Mouse (Mus musculus): ENCODE results near the gene Gm28043. TPM values are rescaled to one million over a fixed set of nuclear protein-coding genes. Genes with fewer than 3 reads are reported as not detected.
"Not testable (repeated sequence)": the region's sequence is repeated elsewhere in the genome, so short reads cannot be mapped to it uniquely, and the experiment has no call there.

Gm28043 gene
- polyA plus RNA-seq, 1 experiment from 2014 or later, result 3.4 TPM

DNA sequence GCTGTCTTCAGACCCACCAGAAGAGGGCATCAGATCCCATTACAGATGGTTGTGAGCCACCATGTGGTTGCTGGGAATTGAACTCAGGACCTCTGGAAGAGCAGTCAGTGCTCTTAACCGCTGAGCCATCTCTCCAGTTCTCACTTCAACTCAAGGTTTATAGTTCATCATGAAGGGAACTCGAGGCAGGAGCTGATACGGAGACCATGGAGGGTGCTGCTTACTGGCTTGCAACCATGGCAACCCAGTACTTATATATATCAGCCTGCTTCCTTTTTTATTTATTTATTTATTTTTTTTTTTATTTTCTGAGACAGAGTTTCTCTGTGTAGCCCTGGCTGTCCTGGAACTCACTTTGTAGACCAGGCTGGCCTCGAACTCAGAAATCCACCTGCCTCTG is 99.1 kb downstream of the Gm28043 start:
- not testable (repeated sequence) for H3K9ac ChIP-seq (ENCODE audit: low read length); ATAC-seq (replicated peaks; ENCODE audit: low FRiP score, low TSS enrichment, low read depth); H3K4me2 ChIP-seq (ENCODE audit: low read length); H3K4me3 ChIP-seq (ENCODE audit: low read depth, low read length); H3K36me3 ChIP-seq (ENCODE audit: control insufficient read depth, insufficient read depth, low read length); H3K27me3 ChIP-seq (replicated peaks; ENCODE audit: control insufficient read depth, insufficient read depth, low read length); DNase-seq (ENCODE audit: low spot score); H3K27ac ChIP-seq (ENCODE audit: low read depth); H3K9me3 ChIP-seq (ENCODE audit: control insufficient read depth, low read length)
- peaks cover 26% of the 10 kb centered on the region for H3K4me1 ChIP-seq (replicated peaks; ENCODE audit: control insufficient read depth, insufficient read depth, low read length)
- WGBS, result 96% methylated on average over 4 of the region's 4 CpGs

DNA sequence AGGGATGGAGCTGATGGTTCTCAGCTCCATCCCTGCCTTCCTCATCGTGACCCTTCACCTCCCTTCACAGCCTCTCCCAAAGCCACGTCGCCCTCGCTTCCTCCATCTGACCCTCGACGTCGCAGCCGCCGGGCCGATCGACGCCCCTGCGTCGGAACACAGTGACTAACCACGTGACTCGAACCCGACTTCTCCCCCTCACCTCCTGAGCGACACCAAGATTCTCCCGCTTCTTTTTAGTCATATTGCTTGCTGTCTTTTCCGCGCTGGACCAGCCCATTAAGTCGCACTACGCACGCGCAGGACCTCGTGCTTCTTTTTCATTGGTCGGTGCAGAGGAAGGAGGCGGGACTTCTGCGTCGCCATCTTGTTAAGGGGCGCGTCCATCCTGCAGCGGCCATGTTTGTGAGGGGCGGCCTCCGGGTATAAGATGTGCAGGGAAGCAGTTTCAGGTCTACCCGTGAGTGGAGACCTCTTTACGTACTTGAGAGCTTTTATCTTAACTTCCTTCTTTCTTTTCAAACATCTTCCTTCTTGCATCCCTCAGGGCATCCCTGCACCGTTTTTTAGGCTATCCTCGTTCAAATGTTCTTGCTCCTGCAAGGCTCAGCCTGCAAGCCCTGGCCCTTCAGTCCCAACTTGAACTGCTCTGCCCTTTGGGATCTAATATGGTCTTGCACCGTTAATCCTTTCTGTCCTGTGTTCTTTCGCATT is 102.2 kb downstream of the Gm28043 start, which contains the start of gene Ccdc167:
Ccdc167 (minus strand) TSS at position 313 of the 714 bp plus-strand sequence.
- H3K27ac ChIP-seq (ENCODE audit: low read depth), result 0 out of 2 replicates have a peak within 1 kb of the TSS, but pooled peaks have one; percentile 43
- no peaks in the 10 kb centered on the region for H3K27me3 ChIP-seq (replicated peaks; ENCODE audit: control insufficient read depth, insufficient read depth, low read length)
- peak; percentile 99 for DNase-seq (ENCODE audit: low spot score)

DNA sequence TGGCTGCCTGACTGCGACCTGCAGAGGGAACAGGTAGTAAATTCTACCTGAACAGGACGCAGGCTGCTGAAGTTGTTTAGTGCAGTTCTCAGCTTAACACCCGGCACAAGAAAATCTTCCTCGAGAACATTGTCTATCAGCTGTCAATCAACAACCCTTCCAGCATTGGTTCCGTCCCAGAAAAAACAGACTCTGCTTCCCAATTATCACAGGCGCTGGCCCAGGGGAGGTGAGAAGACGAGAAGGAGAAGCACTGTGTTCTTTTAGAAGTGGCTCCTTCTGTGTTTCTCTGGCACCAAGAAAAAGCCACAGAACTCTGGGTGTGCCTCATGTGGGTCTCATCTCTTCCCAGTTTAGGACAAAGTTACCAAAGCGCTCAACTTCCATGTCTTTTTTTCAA is 104.0 kb downstream of the Gm28043 start:
- Histone ChIP-seq H3K4me2 (ENCODE audit: low read length) (no peak overlapping the region), H3K27ac (ENCODE audit: low read depth) (no peak overlapping the region), H3K9ac (ENCODE audit: low read length) (no peak overlapping the region), H3K4me3 (ENCODE audit: low read depth, low read length) (no peak overlapping the region), H3K4me1 (replicated peaks; ENCODE audit: control insufficient read depth, insufficient read depth, low read length) (peaks cover 8% of the 10 kb centered on the region; the same call in 1 of the 2 replicates), H3K9me3 (ENCODE audit: control insufficient read depth, low read length) (no peaks in the 10 kb centered on the region), H3K36me3 (ENCODE audit: control insufficient read depth, insufficient read depth, low read length) (no peaks in the 10 kb centered on the region), H3K27me3 (replicated peaks; ENCODE audit: control insufficient read depth, insufficient read depth, low read length) (no peaks in the 10 kb centered on the region)
- DNase-seq (ENCODE audit: low spot score) (no peak), ATAC-seq (replicated peaks; ENCODE audit: low FRiP score, low TSS enrichment, low read depth) (no peak)
- 87% methylated on average over 8 of the region's 8 CpGs for WGBS

More for the DNA sequence above, 102.2 kb downstream of the Gm28043 start, which contains the start of gene Ccdc167:
- H3K4me3 ChIP-seq (ENCODE audit: low read depth, low read length), result peak within 1 kb of the TSS; percentile 59
- H3K36me3 ChIP-seq (ENCODE audit: control insufficient read depth, insufficient read depth, low read length), result no peaks in the 10 kb centered on the region
- H3K9ac ChIP-seq (ENCODE audit: low read length), result peak within 1 kb of the TSS; percentile 69
- 5% methylated on average over 41 of the region's 41 CpGs for WGBS
- H3K4me1 ChIP-seq (replicated peaks; ENCODE audit: control insufficient read depth, insufficient read depth, low read length), result peaks cover 17% of the 10 kb centered on the region
- ATAC-seq (replicated peaks; ENCODE audit: low FRiP score, low TSS enrichment, low read depth), result peak; percentile 94
- H3K9me3 ChIP-seq (ENCODE audit: control insufficient read depth, low read length), result no peaks in the 10 kb centered on the region
- H3K4me2 ChIP-seq (ENCODE audit: low read length), result peak within 1 kb of the TSS; percentile 88

DNA sequence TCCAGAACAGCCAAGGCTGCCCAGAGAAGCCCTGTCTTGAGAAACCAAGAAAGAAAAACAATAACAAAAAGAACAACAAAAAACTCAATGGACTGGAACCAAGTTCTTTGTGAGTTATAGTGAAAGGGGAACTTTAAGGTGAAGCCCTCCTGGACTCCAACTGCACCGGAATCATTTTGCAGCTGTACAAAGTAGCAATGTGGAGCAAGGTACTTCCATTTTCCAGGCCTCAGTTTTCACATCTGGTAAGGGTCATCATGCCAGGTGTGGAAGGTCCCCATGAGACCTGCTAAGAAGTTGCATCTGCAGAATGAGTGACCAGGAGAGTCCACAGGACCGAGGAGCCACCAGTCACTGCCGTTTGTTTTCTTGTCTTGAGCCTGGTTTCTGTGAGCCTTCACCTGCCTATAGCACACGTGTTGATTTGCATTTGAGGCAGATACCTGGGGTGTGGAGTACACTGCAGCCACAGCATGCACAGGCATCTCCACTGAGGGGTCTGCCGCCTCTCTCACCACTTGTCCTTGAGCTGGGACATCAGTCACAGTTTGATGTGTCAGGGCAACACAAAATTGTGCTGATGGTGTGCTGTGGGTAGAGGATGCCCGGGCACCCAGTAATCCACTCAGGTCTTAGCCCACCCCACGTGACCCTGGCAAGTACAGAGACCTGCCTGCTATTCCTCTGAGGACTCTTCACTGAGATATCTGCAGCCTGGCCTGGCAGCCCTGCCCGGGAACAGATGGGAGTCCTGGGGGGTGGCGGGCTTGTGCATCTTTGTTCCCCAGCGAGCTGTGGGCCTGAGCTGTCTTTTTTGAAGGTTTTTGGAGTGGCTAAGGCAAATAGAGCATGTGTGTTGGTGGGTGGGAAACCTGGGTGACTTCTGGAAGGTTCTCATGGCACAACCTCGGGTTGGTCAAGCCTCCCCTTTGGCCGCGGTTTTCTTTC is 105.2 kb downstream of the Gm28043 start:
- no peak for DNase-seq (ENCODE audit: low spot score)
- H3K4me3 ChIP-seq (ENCODE audit: low read depth, low read length), result no peak overlapping the region
- no peaks in the 10 kb centered on the region for H3K9me3 ChIP-seq (ENCODE audit: control insufficient read depth, low read length)
- H3K4me2 ChIP-seq (ENCODE audit: low read length), result no peak overlapping the region
- peaks cover 8% of the 10 kb centered on the region; the same call in 1 of the 2 replicates for H3K4me1 ChIP-seq (replicated peaks; ENCODE audit: control insufficient read depth, insufficient read depth, low read length)
- ATAC-seq (replicated peaks; ENCODE audit: low FRiP score, low TSS enrichment, low read depth), result no peak
- H3K27ac ChIP-seq (ENCODE audit: low read depth), result no peak overlapping the region
- H3K27me3 ChIP-seq (replicated peaks; ENCODE audit: control insufficient read depth, insufficient read depth, low read length), result no peaks in the 10 kb centered on the region
- H3K36me3 ChIP-seq (ENCODE audit: control insufficient read depth, insufficient read depth, low read length), result no peaks in the 10 kb centered on the region
- no peak overlapping the region for H3K9ac ChIP-seq (ENCODE audit: low read length)
- WGBS, result 78% methylated on average over 13 of the region's 13 CpGs

DNA sequence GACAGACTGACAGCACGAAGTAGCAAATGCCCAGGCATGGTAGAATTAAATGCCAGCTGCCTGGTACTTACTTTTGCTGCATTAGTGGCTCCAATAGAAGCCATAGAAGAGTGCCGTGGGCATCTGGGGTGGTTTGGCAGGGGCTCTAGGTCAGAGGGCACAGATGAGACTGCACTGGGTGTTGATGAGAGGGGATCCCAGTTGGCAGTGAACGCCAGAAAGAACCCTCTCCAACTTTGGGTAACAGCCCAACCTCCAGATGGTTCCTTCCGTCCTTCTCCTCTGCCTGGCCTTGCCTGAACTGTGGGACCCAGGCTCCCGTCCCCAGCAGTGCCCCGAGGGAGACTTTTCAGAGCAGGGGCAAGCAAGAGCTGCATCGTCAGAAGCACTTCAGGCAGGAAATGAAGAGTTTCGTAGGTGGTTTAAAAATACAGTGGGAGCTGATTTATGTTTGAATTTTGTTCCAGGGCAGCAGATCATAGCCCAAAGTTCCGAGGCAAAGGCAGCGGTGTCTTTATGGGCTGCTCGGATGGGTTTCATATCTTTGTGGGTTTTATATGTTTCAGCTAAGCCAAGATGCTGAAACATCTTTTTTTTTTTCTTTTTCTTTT is 106.2 kb downstream of the Gm28043 start:
- WGBS, result 57% methylated on average over 11 of the region's 11 CpGs
- no peak for DNase-seq (ENCODE audit: low spot score)
- peaks cover 8% of the 10 kb centered on the region; the same call in 1 of the 2 replicates for H3K4me1 ChIP-seq (replicated peaks; ENCODE audit: control insufficient read depth, insufficient read depth, low read length)
- no peak overlapping the region for H3K9ac ChIP-seq (ENCODE audit: low read length)
- no peak for ATAC-seq (replicated peaks; ENCODE audit: low FRiP score, low TSS enrichment, low read depth)
- no peaks in the 10 kb centered on the region for H3K36me3 ChIP-seq (ENCODE audit: control insufficient read depth, insufficient read depth, low read length)
- H3K27me3 ChIP-seq (replicated peaks; ENCODE audit: control insufficient read depth, insufficient read depth, low read length), result no peaks in the 10 kb centered on the region
- H3K4me2 ChIP-seq (ENCODE audit: low read length), result no peak overlapping the region
- no peaks in the 10 kb centered on the region for H3K9me3 ChIP-seq (ENCODE audit: control insufficient read depth, low read length)
- H3K4me3 ChIP-seq (ENCODE audit: low read depth, low read length), result no peak overlapping the region
- H3K27ac ChIP-seq (ENCODE audit: low read depth), result no peak overlapping the region

DNA sequence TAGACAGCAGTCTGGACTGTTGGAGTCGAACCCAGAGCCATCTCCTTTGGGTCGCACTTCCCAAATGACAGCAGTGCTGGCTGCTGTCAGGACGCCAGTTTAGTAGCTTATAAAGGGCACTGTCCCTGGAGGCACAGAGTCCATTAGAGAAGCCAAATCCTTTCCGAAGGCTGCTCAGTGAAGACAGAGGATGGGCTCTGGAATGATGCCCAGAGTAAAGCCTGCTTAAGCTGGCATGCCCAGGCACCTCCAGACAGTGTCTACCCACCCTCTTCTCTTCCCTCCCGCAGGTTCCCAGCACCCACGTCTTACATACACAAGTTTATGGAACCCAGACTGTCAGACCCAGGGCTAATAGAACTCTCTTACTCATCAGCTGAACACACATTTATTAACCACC is 109.9 kb downstream of the Gm28043 start:
- 74% methylated on average over 6 of the region's 6 CpGs for WGBS
- Histone ChIP-seq H3K9me3 (ENCODE audit: control insufficient read depth, low read length) (no peaks in the 10 kb centered on the region), H3K27me3 (replicated peaks; ENCODE audit: control insufficient read depth, insufficient read depth, low read length) (no peaks in the 10 kb centered on the region), H3K4me1 (replicated peaks; ENCODE audit: control insufficient read depth, insufficient read depth, low read length) (no peaks in the 10 kb centered on the region), H3K9ac (ENCODE audit: low read length) (no peak overlapping the region), H3K4me2 (ENCODE audit: low read length) (no peak overlapping the region), H3K27ac (ENCODE audit: low read depth) (no peak overlapping the region), H3K36me3 (ENCODE audit: control insufficient read depth, insufficient read depth, low read length) (no peaks in the 10 kb centered on the region), H3K4me3 (ENCODE audit: low read depth, low read length) (no peak overlapping the region)
- ATAC-seq (replicated peaks; ENCODE audit: low FRiP score, low TSS enrichment, low read depth) (no peak), DNase-seq (ENCODE audit: low spot score) (no peak)

DNA sequence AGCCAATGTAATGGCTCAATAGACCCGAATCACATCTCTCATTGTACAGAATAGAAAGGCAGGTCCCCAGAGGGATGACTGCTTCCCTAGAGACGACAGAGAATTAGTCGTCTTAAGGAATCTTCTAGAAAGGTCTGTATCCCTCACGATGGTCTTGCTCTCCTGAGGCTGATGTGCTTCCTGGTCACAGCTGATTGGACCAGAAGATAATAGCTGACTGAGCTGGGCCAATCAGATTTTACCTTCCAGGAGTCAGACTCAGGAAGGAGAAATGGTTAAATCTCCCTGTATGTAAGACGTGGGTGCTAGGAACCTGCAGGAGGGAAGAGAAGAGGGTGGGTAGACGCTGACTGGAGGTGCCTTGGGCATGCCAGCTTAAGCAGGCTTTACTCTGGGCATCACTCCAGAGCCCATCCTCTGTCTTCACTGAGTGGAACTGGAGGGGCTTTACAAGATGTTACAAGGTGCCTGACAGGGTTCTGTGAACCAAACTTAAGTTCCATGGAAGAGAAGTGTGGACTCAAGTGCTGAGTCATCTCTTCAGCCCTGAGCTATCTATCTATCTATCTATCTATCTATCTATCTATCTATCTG is 110.4 kb downstream of the Gm28043 start:
- no peak overlapping the region for H3K27ac ChIP-seq (ENCODE audit: low read depth)
- ATAC-seq (replicated peaks; ENCODE audit: low FRiP score, low TSS enrichment, low read depth) (no peak), DNase-seq (ENCODE audit: low spot score) (no peak)
- H3K9me3 ChIP-seq (ENCODE audit: control insufficient read depth, low read length), result no peaks in the 10 kb centered on the region
- H3K27me3 ChIP-seq (replicated peaks; ENCODE audit: control insufficient read depth, insufficient read depth, low read length), result no peaks in the 10 kb centered on the region
- no peak overlapping the region for H3K4me3 ChIP-seq (ENCODE audit: low read depth, low read length)
- H3K9ac ChIP-seq (ENCODE audit: low read length), result no peak overlapping the region
- no peak overlapping the region for H3K4me2 ChIP-seq (ENCODE audit: low read length)
- no peaks in the 10 kb centered on the region for H3K36me3 ChIP-seq (ENCODE audit: control insufficient read depth, insufficient read depth, low read length)
- WGBS, result 75% methylated on average over 6 of the region's 6 CpGs
- H3K4me1 ChIP-seq (replicated peaks; ENCODE audit: control insufficient read depth, insufficient read depth, low read length), result no peaks in the 10 kb centered on the region

DNA sequence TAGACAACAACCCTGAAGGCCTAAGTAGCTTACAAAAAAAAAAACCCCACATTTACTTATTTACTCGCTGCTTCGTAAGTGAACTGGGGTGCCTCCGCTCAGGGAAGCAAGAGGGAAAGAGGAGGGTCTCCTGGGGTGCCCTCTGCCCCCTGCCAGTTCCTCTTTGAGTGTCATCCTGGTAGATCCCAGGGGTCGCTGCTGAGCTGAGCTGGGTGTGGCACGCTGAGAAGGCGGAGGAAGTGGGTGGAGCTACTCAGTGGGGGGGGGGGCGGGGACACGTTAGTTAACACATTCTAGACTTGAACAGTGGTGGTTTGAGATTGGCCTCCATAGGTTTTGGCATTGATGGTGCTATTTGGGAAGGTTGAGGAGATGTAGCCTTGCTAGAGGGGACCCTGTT is 113.4 kb downstream of the Gm28043 start:
- Histone ChIP-seq H3K27ac (ENCODE audit: low read depth) (no peak overlapping the region), H3K9ac (ENCODE audit: low read length) (no peak overlapping the region), H3K4me2 (ENCODE audit: low read length) (no peak overlapping the region), H3K9me3 (ENCODE audit: control insufficient read depth, low read length) (no peaks in the 10 kb centered on the region), H3K27me3 (replicated peaks; ENCODE audit: control insufficient read depth, insufficient read depth, low read length) (no peaks in the 10 kb centered on the region), H3K4me3 (ENCODE audit: low read depth, low read length) (no peak overlapping the region), H3K4me1 (replicated peaks; ENCODE audit: control insufficient read depth, insufficient read depth, low read length) (no peaks in the 10 kb centered on the region), H3K36me3 (ENCODE audit: control insufficient read depth, insufficient read depth, low read length) (no peaks in the 10 kb centered on the region)
- no peak for DNase-seq (ENCODE audit: low spot score)
- no peak for ATAC-seq (replicated peaks; ENCODE audit: low FRiP score, low TSS enrichment, low read depth)
- WGBS, result 54% methylated on average over 8 of the region's 8 CpGs

Data from intestine, embryonic 14.5 days (tissue).